Mouse (Mus musculus) erythroblast, embryonic 14.5 days (primary cell): ENCODE measurements around the gene Lhfp.

Source experiments
- GATA1 ChIP-seq: IDR thresholded peaks from 2 replicates; pipeline ENCODE4 v1.6.1; 2012; ENCODE audit warnings: low read length, inconsistent platforms, mixed read lengths
- TAL1 ChIP-seq: IDR thresholded peaks from 3 replicates; pipeline ENCODE4 v1.6.1; 2012; ENCODE audit warnings: low read length, inconsistent platforms, mixed read lengths

- TF ChIP-seq GATA1 = no peak
- TF ChIP-seq TAL1 = no peak
Measured at GRCm38 (mm10) chr3:53038913-53039312, 2.4 kb upstream of the Lhfp start.
